Mouse (Mus musculus): Measurements from ENCODE around the gene Pax6. TPM values are rescaled to one million over a fixed set of nuclear protein-coding genes. Genes with fewer than 3 reads are reported as not detected.

The Pax6 gene
- total RNA-seq, 2 experiments from 2014 or later, result not detected

GRCm38 (mm10) chr2:105682634-105683351 is 14.1 kb downstream of the Pax6 start:
- no peak for DNase-seq (ENCODE audit: low spot score in 2 of 2)

- DNase-seq (ENCODE audit: low spot score in 2 of 2), result no peak
Observed at GRCm38 (mm10) chr2:105683771-105684410, 15.2 kb downstream of the Pax6 start.

GRCm38 (mm10) chr2:105684991-105685650 is 16.4 kb downstream of the Pax6 start:
- DNase-seq (ENCODE audit: low spot score in 2 of 2), result no peak

DNA sequence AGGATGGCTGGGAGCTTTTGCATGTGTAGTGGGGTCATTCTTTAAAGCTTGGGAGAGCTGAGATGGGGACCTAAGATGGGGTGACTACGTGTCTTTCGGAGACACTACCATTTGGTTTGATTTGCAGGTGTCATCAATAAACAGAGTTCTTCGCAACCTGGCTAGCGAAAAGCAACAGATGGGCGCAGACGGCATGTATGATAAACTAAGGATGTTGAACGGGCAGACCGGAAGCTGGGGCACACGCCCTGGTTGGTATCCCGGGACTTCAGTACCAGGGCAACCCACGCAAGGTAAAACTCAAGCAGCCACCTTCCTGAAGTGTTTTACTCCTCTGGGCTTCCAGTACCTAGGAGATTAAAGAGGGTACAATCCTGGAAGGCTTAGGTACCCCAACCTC is 17.0 kb downstream of the Pax6 start:
- no peak for DNase-seq (ENCODE audit: low spot score in 2 of 2)

DNA sequence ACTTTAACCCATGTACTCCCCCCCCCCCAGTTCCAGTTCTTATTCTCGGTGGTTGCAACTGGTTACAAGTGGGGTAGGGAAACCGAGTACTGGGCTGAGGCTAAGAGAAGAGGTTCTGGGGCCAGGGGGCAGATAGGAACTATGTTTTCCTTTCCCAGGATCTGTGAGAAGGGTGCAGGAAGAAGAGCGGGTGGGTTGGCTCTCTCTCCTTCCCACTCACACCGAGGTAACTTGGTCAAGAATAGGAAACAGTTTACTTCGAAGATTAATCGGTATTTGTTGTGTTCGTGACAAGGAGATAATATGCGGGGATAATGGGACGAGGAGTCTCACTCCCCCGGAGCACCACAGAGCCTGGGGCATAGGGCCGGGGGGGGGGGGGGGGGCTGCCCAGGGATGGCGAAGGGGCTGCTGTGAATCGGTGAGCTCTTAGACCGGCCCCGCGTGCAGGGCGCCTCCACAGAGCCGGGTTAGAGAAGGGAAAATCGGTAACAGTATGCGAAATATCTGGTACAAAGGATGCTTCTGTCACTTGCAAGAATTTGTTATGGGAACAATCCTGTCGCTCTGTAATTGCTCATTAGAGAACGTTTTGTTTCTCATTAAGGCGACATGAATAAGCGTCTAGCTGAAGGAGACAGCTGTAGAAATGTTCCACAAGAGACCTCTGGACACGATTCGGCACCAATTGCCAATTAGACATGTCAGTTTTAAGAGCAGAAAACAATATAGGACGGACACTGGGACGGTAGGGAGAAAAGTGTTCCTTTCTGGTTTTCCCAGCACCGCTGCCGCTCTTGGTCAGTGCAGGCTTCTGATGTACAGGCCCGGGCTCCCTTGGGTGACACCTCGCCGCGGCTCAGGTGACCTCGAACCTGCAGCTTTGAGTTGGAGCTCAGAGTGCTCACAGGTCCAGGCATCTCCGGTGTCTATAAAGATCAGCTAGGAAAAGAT is 17.9 kb downstream of the Pax6 start:
- no peak for DNase-seq (ENCODE audit: low spot score in 2 of 2)

- no peak for DNase-seq (ENCODE audit: low spot score in 2 of 2)
Observed at GRCm38 (mm10) chr2:105687317-105687991, 18.8 kb downstream of the Pax6 start.

- no peak for DNase-seq (ENCODE audit: low spot score in 2 of 2)
Observed at GRCm38 (mm10) chr2:105688011-105688410, 19.3 kb downstream of the Pax6 start.

DNA sequence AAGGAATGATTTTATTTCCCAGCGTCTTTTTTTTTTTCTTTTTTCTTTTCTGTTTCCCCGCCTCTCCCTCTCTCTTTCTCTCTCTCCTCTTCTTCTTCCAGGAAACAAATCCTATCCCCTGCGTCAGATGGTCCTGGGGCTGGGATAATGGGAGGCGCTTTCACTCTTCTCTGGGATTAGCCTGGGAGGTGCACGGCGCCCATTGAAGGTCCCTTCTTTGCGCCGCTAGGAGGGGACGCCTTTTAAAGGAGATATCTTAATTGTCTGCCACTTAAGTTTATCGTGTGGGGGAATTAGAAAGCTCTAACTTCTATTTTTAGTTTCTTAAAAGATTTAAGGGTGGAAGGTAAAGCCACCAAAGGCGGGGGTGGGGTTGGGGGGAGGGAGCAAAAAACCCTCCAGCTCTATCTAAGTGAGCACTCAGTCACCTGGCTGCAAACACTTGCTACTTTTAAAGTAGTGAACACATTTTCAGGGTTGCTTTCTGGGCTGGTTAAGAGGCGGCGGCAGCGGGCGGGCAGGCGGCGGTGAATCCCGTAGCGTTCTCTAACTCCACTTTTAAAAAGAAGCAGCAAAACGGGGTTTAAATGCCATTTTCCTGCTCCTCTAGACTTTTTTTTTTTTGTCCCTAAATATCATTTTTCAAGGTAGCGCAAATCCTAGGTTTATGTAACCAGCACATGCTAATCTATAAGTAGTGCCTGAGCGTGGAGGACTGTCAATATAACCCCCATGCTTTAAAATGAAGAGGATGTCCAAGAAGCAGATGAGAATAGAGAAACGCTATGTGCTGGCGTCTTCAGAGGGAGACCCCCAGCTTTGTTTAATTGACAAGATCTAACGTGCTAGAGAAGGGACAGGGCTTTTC is 20.0 kb downstream of the Pax6 start:
- no peak for DNase-seq (ENCODE audit: low spot score in 2 of 2)

GRCm38 (mm10) chr2:105689304-105689770 is 20.6 kb downstream of the Pax6 start:
- DNase-seq (ENCODE audit: low spot score in 2 of 2), result no peak

DNA sequence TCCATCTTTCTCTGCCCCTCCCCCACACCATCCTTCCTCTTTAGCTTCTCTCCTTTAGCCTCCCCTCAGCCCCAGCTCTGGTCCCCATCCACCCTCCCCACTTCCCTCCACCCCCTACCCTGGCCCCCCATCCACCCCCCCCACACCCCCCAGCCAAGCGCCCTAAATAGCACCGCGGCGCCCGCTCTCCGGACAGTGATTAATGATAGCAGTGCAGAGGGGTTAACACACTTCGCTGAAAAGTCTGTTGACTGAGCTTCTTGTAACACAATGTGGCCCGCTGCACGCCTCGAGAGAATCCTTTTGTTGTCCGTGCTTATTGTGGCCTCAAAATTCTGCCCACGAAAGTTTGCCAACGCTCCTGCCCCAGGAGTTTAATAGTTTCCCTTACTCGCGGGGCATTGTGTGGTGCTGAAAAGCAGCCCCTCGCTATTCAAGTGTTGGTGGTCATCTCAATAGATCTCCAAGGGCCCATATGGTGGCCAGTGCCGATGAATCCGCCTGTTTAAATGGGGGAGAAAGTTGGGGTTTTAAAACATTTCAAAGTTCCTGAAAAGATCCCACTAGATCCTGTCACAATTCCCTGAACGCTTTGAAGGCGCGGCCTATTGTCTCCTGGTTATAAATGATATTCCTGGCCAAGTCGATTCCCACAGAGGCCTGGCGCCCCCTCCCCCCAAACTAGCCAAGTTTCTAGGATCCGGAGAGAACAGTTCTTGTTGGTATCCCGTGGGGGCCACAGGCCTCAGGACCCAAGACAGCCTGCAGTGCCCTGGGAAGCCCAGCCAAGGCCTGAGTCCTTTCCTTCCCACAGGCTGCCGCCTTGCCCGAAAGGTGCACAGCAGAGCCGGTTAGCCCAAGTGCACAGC is 21.3 kb downstream of the Pax6 start:
- no peak for DNase-seq (ENCODE audit: low spot score in 2 of 2)

DNA sequence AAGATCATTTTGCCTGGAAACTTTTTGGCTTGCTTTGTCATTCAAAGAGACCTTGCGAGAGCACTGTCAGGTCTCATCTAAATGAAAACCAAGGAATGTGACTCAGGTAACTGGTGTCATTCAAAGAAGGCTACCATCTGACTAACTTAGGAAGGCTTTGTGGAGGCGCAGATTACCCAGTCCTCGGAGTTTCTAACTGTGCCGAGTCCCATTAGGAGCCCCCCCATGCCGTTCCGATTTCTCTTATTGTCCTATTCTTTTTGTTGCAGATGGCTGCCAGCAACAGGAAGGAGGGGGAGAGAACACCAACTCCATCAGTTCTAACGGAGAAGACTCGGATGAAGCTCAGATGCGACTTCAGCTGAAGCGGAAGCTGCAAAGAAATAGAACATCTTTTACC is 22.6 kb downstream of the Pax6 start:
- no peak for DNase-seq (ENCODE audit: low spot score in 2 of 2)

DNA sequence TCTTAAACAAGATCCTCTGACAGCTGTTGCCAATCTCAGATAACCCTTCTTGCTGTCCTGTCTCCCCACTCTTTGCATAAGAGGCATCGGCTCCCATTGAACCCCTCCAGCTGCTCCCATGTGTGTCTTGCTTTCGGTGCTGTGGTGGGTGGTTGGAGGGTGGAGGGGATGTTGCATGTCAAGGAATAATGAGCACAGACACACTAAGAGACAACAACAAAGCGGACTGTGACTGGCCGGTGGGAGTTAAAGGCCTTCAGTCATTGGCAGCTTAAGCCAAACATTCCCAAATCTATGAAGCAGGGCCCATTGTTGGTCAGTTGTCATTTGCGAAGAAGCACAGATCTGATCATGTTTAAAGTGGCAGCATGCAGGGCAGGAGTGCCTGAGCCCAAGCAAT is 29.0 kb downstream of the Pax6 start:
- no peak for DNase-seq (ENCODE audit: low spot score in 2 of 2)

- DNase-seq (ENCODE audit: low spot score in 2 of 2), result no peak
Observed at GRCm38 (mm10) chr2:105698631-105699030, 29.9 kb downstream of the Pax6 start.

DNA sequence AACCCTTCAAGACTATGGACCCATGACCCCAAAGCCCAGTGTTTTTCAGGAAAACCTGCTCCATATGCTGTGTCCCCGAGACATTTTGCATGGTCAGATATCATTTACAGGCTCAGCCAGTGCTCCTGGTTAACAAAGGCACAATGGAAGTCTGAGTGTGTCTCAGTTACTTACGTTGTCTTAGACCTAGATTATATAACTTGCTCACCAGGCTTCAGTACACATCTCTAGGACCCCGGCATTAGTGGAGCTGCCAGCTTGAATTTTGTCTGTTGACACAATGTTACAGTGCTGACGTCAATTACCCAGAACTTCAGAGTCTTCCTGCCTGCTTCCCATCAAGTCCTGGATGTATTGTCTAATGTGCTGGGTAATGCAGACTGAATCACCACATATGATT is 33.1 kb downstream of the Pax6 start:
- DNase-seq (ENCODE audit: low spot score in 2 of 2), result no peak

- no peak for DNase-seq (ENCODE audit: low spot score in 2 of 2)
Observed at GRCm38 (mm10) chr2:105702586-105702985, 33.9 kb downstream of the Pax6 start.

- DNase-seq (ENCODE audit: low spot score in 2 of 2), result no peak
Observed at GRCm38 (mm10) chr2:105705320-105705719, 36.6 kb downstream of the Pax6 start.

GRCm38 (mm10) chr2:105709126-105709525 is 40.4 kb downstream of the Pax6 start:
- DNase-seq (ENCODE audit: low spot score in 2 of 2), result no peak

DNA sequence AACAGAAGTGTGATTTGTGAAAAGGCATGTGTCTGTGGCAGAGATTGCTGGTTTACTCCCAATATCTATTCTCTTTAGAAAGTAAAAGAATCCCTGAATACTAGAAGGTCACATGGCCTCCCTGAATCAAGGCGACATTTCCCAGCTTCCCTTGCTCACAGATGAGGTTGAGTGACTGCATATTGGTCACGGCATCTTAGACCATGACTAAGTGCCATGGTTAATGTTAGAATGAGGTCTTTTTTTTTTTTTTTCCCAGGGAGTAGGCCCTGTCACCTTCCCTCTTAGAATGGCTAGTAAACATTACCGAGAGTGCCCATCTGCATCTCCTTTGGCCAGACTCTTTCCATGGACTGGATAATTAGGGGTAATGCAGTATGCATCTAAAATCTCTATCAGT is 41.8 kb downstream of the Pax6 start:
- no peak for DNase-seq (ENCODE audit: low spot score in 2 of 2)

All from adrenal gland, adult 18-20 months (tissue).